Mouse (Mus musculus): ENCODE measurements around the gene Fam83f. TPM values are rescaled to one million over a fixed set of nuclear protein-coding genes. Genes with fewer than 3 reads are reported as not detected.
A peak's percentile ranks its signal among the peaks of the same experiment; 100 is the strongest.

Gene Fam83f
- polyA plus RNA-seq, 1 experiment from 2014 or later: 6.0 TPM

GRCm38 (mm10) chr15:80694125-80694910 lies 22.7 kb downstream of the Fam83f start:
- no peaks in the 10 kb centered on the region for H3K9me3 ChIP-seq
- H3K36me3 ChIP-seq: no peaks in the 10 kb centered on the region
- no peak for ATAC-seq (ENCODE audit: insufficient number of reproducible peaks, low FRiP score, low TSS enrichment, low read depth)
- WGBS: 28% methylated on average over 11 of the region's 11 CpGs
- H3K4me1 ChIP-seq: peaks cover 21% of the 10 kb centered on the region
- no peaks in the 10 kb centered on the region for H3K27me3 ChIP-seq
- no peak overlapping the region for H3K4me3 ChIP-seq
- H3K4me2 ChIP-seq: 0 out of 2 replicates have a peak overlapping the region, but pooled peaks have one; percentile 10
- no peak overlapping the region for H3K27ac ChIP-seq
- no peak overlapping the region for H3K9ac ChIP-seq

GRCm38 (mm10) chr15:80697564-80697963 lies 25.9 kb downstream of the Fam83f start:
- H3K27ac ChIP-seq: 0 out of 2 replicates have a peak overlapping the region, but pooled peaks have one; percentile 30
- H3K9ac ChIP-seq: 0 out of 2 replicates have a peak overlapping the region, but pooled peaks have one; percentile 7
- H3K4me3 ChIP-seq: no peak overlapping the region
- H3K27me3 ChIP-seq: no peaks in the 10 kb centered on the region
- H3K9me3 ChIP-seq: no peaks in the 10 kb centered on the region
- no peak for ATAC-seq (ENCODE audit: insufficient number of reproducible peaks, low FRiP score, low TSS enrichment, low read depth)
- no peaks in the 10 kb centered on the region for H3K36me3 ChIP-seq
- peaks cover 21% of the 10 kb centered on the region for H3K4me1 ChIP-seq
- 21% methylated on average over 5 of the region's 5 CpGs for WGBS
- H3K4me2 ChIP-seq: no peak overlapping the region

- no peaks in the 10 kb centered on the region for H3K27me3 ChIP-seq
- H3K4me2 ChIP-seq: no peak overlapping the region
- no peak for ATAC-seq (ENCODE audit: insufficient number of reproducible peaks, low FRiP score, low TSS enrichment, low read depth)
- no peak overlapping the region for H3K9ac ChIP-seq
- H3K27ac ChIP-seq: no peak overlapping the region
- H3K9me3 ChIP-seq: no peaks in the 10 kb centered on the region
- no peak overlapping the region for H3K4me3 ChIP-seq
- H3K36me3 ChIP-seq: no peaks in the 10 kb centered on the region
- H3K4me1 ChIP-seq: peaks cover 25% of the 10 kb centered on the region
- 56% methylated on average over 8 of the region's 8 CpGs for WGBS
These were observed 30.0 kb downstream of the Fam83f start for GRCm38 (mm10) chr15:80701481-80702257.

GRCm38 (mm10) chr15:80702910-80703309 lies 31.3 kb downstream of the Fam83f start:
- no peak overlapping the region for H3K27ac ChIP-seq
- peaks cover 32% of the 10 kb centered on the region for H3K4me1 ChIP-seq
- H3K4me2 ChIP-seq: no peak overlapping the region
- no peak overlapping the region for H3K4me3 ChIP-seq
- H3K9me3 ChIP-seq: no peaks in the 10 kb centered on the region
- WGBS: 69% methylated on average over 5 of the region's 5 CpGs
- no peak overlapping the region for H3K9ac ChIP-seq
- H3K27me3 ChIP-seq: no peaks in the 10 kb centered on the region
- no peak for ATAC-seq (ENCODE audit: insufficient number of reproducible peaks, low FRiP score, low TSS enrichment, low read depth)
- H3K36me3 ChIP-seq: no peaks in the 10 kb centered on the region

- Histone ChIP-seq H3K9ac (no peak overlapping the region), H3K9me3 (no peaks in the 10 kb centered on the region), H3K27me3 (no peaks in the 10 kb centered on the region), H3K4me1 (peaks cover 29% of the 10 kb centered on the region), H3K4me2 (no peak overlapping the region), H3K27ac (no peak overlapping the region), H3K4me3 (no peak overlapping the region), H3K36me3 (no peaks in the 10 kb centered on the region)
- WGBS: 67% methylated on average over 2 of the region's 2 CpGs
- ATAC-seq (ENCODE audit: insufficient number of reproducible peaks, low FRiP score, low TSS enrichment, low read depth): no peak
These were observed 31.8 kb downstream of the Fam83f start for GRCm38 (mm10) chr15:80703495-80703894.

- whole genome bisulfite sequencing: 4% methylated on average over 7 of the region's 7 CpGs
- Histone ChIP-seq H3K4me3 (no peak overlapping the region), H3K27ac (no peak overlapping the region), H3K9me3 (no peaks in the 10 kb centered on the region), H3K4me1 (peaks cover 30% of the 10 kb centered on the region), H3K36me3 (no peaks in the 10 kb centered on the region), H3K9ac (no peak overlapping the region), H3K27me3 (no peaks in the 10 kb centered on the region), H3K4me2 (0 out of 2 replicates have a peak overlapping the region, but pooled peaks have one; percentile 10)
- ATAC-seq (ENCODE audit: insufficient number of reproducible peaks, low FRiP score, low TSS enrichment, low read depth): peak; percentile 62
These were observed 32.6 kb downstream of the Fam83f start for GRCm38 (mm10) chr15:80704267-80704666.

GRCm38 (mm10) chr15:80705828-80706549 lies 34.3 kb downstream of the Fam83f start:
- ATAC-seq (ENCODE audit: insufficient number of reproducible peaks, low FRiP score, low TSS enrichment, low read depth): no peak
- H3K4me2 ChIP-seq: peak overlapping the region; percentile 50
- 27% methylated on average over 18 of the region's 18 CpGs for WGBS
- H3K4me1 ChIP-seq: peaks cover 36% of the 10 kb centered on the region
- no peaks in the 10 kb centered on the region for H3K9me3 ChIP-seq
- H3K36me3 ChIP-seq: no peaks in the 10 kb centered on the region
- peak overlapping the region; percentile 83 for H3K27ac ChIP-seq
- no peak overlapping the region for H3K9ac ChIP-seq
- peak overlapping the region; percentile 27 for H3K4me3 ChIP-seq
- no peaks in the 10 kb centered on the region for H3K27me3 ChIP-seq

- 16% methylated on average over 11 of the region's 11 CpGs for WGBS
- Histone ChIP-seq H3K36me3 (no peaks in the 10 kb centered on the region), H3K9ac (no peak overlapping the region), H3K27me3 (no peaks in the 10 kb centered on the region), H3K27ac (peak overlapping the region; percentile 83), H3K4me2 (peak overlapping the region; percentile 50), H3K4me1 (peaks cover 36% of the 10 kb centered on the region), H3K9me3 (no peaks in the 10 kb centered on the region), H3K4me3 (peak overlapping the region; percentile 27; the same call in 1 of the 2 replicates)
- ATAC-seq (ENCODE audit: insufficient number of reproducible peaks, low FRiP score, low TSS enrichment, low read depth): no peak
These were observed 34.9 kb downstream of the Fam83f start for GRCm38 (mm10) chr15:80706596-80706995.

GRCm38 (mm10) chr15:80707088-80707487 lies 35.4 kb downstream of the Fam83f start:
- peaks cover 38% of the 10 kb centered on the region for H3K4me1 ChIP-seq
- H3K4me3 ChIP-seq: no peak overlapping the region
- H3K9ac ChIP-seq: no peak overlapping the region
- H3K27me3 ChIP-seq: no peaks in the 10 kb centered on the region
- H3K9me3 ChIP-seq: no peaks in the 10 kb centered on the region
- 22% methylated on average over 8 of the region's 8 CpGs for WGBS
- H3K4me2 ChIP-seq: peak overlapping the region; percentile 50
- H3K27ac ChIP-seq: peak overlapping the region; percentile 83
- no peak for ATAC-seq (ENCODE audit: insufficient number of reproducible peaks, low FRiP score, low TSS enrichment, low read depth)
- H3K36me3 ChIP-seq: no peaks in the 10 kb centered on the region

GRCm38 (mm10) chr15:80709593-80709992 lies 37.9 kb downstream of the Fam83f start:
- ATAC-seq (ENCODE audit: insufficient number of reproducible peaks, low FRiP score, low TSS enrichment, low read depth): no peak
- no peak overlapping the region for H3K9ac ChIP-seq
- no peak overlapping the region for H3K4me2 ChIP-seq
- 27% methylated on average over 6 of the region's 6 CpGs for WGBS
- H3K9me3 ChIP-seq: no peaks in the 10 kb centered on the region
- no peak overlapping the region for H3K27ac ChIP-seq
- H3K4me1 ChIP-seq: peaks cover 34% of the 10 kb centered on the region
- H3K4me3 ChIP-seq: no peak overlapping the region
- no peaks in the 10 kb centered on the region for H3K36me3 ChIP-seq
- H3K27me3 ChIP-seq: no peaks in the 10 kb centered on the region

- Histone ChIP-seq H3K9me3 (no peaks in the 10 kb centered on the region), H3K4me1 (peaks cover 34% of the 10 kb centered on the region), H3K9ac (no peak overlapping the region), H3K27me3 (no peaks in the 10 kb centered on the region), H3K27ac (peak overlapping the region; percentile 94), H3K36me3 (no peaks in the 10 kb centered on the region), H3K4me3 (peak overlapping the region; percentile 77), H3K4me2 (peak overlapping the region; percentile 82)
- 18% methylated on average over 5 of the region's 5 CpGs for WGBS
- ATAC-seq (ENCODE audit: insufficient number of reproducible peaks, low FRiP score, low TSS enrichment, low read depth): no peak
These were observed 38.6 kb downstream of the Fam83f start for GRCm38 (mm10) chr15:80710257-80710607.
